In genomic region chr7:54835911-54836352, GRCm38 (mm10) we compare ENCODE assay signal across 8 mouse cellular contexts. TPM values are rescaled to one million over a fixed set of nuclear protein-coding genes. Genes with fewer than 3 reads are reported as not detected.
A peak's percentile ranks its signal among the peaks of the same experiment; 100 is the strongest.
DNase-seq lines count a peak whose midpoint lies in the region; ATAC-seq lines count a peak whose summit lies in the region.

No protein-coding gene starts in this region.

- under 1% methylated on average over 13 of the region's 13 CpGs for WGBS in embryonic facial prominence, embryonic 13.5 days
- 1% methylated on average over 13 of the region's 13 CpGs for WGBS in hindbrain, embryonic 13.5 days
- WGBS in midbrain, embryonic 14.5 days, result under 1% methylated on average over 13 of the region's 13 CpGs

- ATAC-seq in embryonic facial prominence, embryonic 13.5 days (ENCODE audit: insufficient number of reproducible peaks, insufficient read depth, low FRiP score, low TSS enrichment, low read depth), result no peak
- ATAC-seq in hindbrain, embryonic 13.5 days (ENCODE audit: low FRiP score), result peak; percentile 83
- peak; percentile 70 for ATAC-seq in midbrain, embryonic 14.5 days (ENCODE audit: low FRiP score, low TSS enrichment)

- H3K27ac ChIP-seq in embryonic facial prominence, embryonic 13.5 days, result 0 out of 2 replicates have a peak overlapping the region, but pooled peaks have one; percentile 13
- peak overlapping the region; percentile 80 for H3K27ac ChIP-seq in hindbrain, embryonic 13.5 days
- peak overlapping the region; percentile 81 for H3K27ac ChIP-seq in midbrain, embryonic 14.5 days (replicated peaks; ENCODE audit: low read depth, low read length)

- H3K9me3 ChIP-seq in embryonic facial prominence, embryonic 13.5 days, result no peaks in the 10 kb centered on the region
- H3K9me3 ChIP-seq in hindbrain, embryonic 13.5 days, result no peaks in the 10 kb centered on the region
- no peaks in the 10 kb centered on the region for H3K9me3 ChIP-seq in midbrain, embryonic 14.5 days (ENCODE audit: control insufficient read depth, low read length)

- H3K9ac ChIP-seq in embryonic facial prominence, embryonic 13.5 days, result peak overlapping the region; percentile 70
- H3K9ac ChIP-seq in hindbrain, embryonic 13.5 days, result peak overlapping the region; percentile 82
- H3K9ac ChIP-seq in midbrain, embryonic 14.5 days (replicated peaks; ENCODE audit: low read length), result peak overlapping the region; percentile 78

- H3K27me3 ChIP-seq in embryonic facial prominence, embryonic 13.5 days, result peaks cover 23% of the 10 kb centered on the region
- H3K27me3 ChIP-seq in hindbrain, embryonic 13.5 days, result no peaks in the 10 kb centered on the region
- no peaks in the 10 kb centered on the region for H3K27me3 ChIP-seq in midbrain, embryonic 14.5 days (ENCODE audit: control insufficient read depth, insufficient read depth, low read length)

- H3K4me3 ChIP-seq in embryonic facial prominence, embryonic 13.5 days, result peak overlapping the region; percentile 54
- peak overlapping the region; percentile 64 for H3K4me3 ChIP-seq in hindbrain, embryonic 13.5 days
- H3K4me3 ChIP-seq in midbrain, embryonic 14.5 days (replicated peaks; ENCODE audit: low read depth, low read length), result peak overlapping the region; percentile 68

- H3K4me2 ChIP-seq in embryonic facial prominence, embryonic 13.5 days, result peak overlapping the region; percentile 95
- H3K4me2 ChIP-seq in hindbrain, embryonic 13.5 days, result peak overlapping the region; percentile 72
- peak overlapping the region; percentile 70 for H3K4me2 ChIP-seq in midbrain, embryonic 14.5 days (ENCODE audit: low read length)

- peak; percentile 7 for DNase-seq in kidney, postnatal 10 days
- DNase-seq in kidney, postnatal 25 days, result no peak
- peak; percentile 66 for DNase-seq in midbrain, embryonic 14.5 days
- DNase-seq in ovary, adult 18-20 months (ENCODE audit: low spot score), result no peak
- no peak for DNase-seq in urinary bladder, postnatal 36 days (ENCODE audit: low spot score in 2 of 2)
- no peak for DNase-seq in thymus, postnatal 25 days

- H3K36me3 ChIP-seq in embryonic facial prominence, embryonic 13.5 days, result no peaks in the 10 kb centered on the region
- no peaks in the 10 kb centered on the region for H3K36me3 ChIP-seq in hindbrain, embryonic 13.5 days
- no peaks in the 10 kb centered on the region for H3K36me3 ChIP-seq in midbrain, embryonic 14.5 days (ENCODE audit: control insufficient read depth, insufficient read depth, low read length)

- H3K4me1 ChIP-seq in embryonic facial prominence, embryonic 13.5 days, result 0 out of 2 replicates have a peak, but pooled peaks cover 7% of the 10 kb centered on the region
- H3K4me1 ChIP-seq in hindbrain, embryonic 13.5 days (replicated peaks), result peaks cover 10% of the 10 kb centered on the region; the same call in 1 of the 2 replicates
- H3K4me1 ChIP-seq in midbrain, embryonic 14.5 days (ENCODE audit: control insufficient read depth, insufficient read depth, low read length), result peaks cover 4% of the 10 kb centered on the region; the same call in 1 of the 2 replicates

RNA-seq across cellular contexts. Expression of gene Luzp2, which starts 0.6 kb away (rescaled TPM):
- polyA plus RNA-seq in embryonic facial prominence, embryonic 13.5 days (2015; fragmentation: Nextera tagmentation; extraction: Ambion mirVana), result 2.9 and 3.3 TPM in 2 replicates
- polyA plus RNA-seq in hindbrain, embryonic 13.5 days (2015; fragmentation: Nextera tagmentation; extraction: Ambion mirVana), result 26.9 and 29.0 TPM in 2 replicates
- polyA plus RNA-seq in midbrain, embryonic 14.5 days (2014; fragmentation: Nextera tagmentation; extraction: Ambion mirVana), result 60.2 and 64.3 TPM in 2 replicates

Comparison
In these comparisons a context has a peak if more than half of its experiments do, and no peak if none do; other contexts are left out.
1. DNase-seq: peak in kidney, postnatal 10 days (single experiment) and midbrain, embryonic 14.5 days (single experiment); none in kidney, postnatal 25 days (0 of 2), ovary, adult 18-20 months (single experiment), urinary bladder, postnatal 36 days (0 of 2) and thymus, postnatal 25 days (single experiment).
2. H3K27ac ChIP-seq: peak in every context shown above with its lines; median percentile 81 in midbrain, embryonic 14.5 days; 80 in hindbrain, embryonic 13.5 days; 13 in embryonic facial prominence, embryonic 13.5 days.
3. Peak in every context shown above with its lines, with median percentiles within 50 percentile points of each other: H3K4me2 ChIP-seq, H3K4me3 ChIP-seq and H3K9ac ChIP-seq.